Mouse (Mus musculus) R1 (cell line): Measurements from ENCODE around the gene Serpina10.
"Not testable (repeated sequence)": the region's sequence is repeated elsewhere in the genome, so short reads cannot be mapped to it uniquely, and the experiment has no call there.

Experiments used
- DNase-seq: peaks from one replicate; pipeline ENCODE4 v3.0.0-alpha.2; 2018; ENCODE audit warnings: low read depth, low spot score

The Serpina10 gene

GRCm38 (mm10) chr12:103631203-103631612 is at the start of gene Serpina10:
Gene Serpina10, minus strand, starts transcription at chr12:103631444.
- DNase-seq = no peak

DNA sequence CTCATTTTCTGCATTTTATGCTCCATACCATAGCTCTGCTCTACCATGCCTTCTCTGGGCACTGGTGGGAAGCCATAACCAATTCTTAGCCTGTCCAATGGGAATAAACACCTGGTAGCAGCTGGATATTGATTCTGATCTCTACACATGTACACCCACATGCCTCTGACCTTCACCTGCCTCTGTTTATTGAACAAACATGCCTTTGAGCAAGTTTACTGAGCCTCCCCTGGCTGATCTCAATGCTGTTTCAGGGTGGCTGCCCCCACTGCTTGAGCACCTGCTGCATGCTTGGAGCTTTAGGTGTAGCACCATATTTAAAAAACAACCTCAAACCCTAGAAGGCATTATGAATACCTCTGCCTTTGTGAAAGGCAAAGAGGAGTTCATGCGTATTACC is 48.6 kb upstream of the Serpina10 start:
- not testable (repeated sequence) for DNase-seq

GRCm38 (mm10) chr12:103676039-103676438 is 44.8 kb upstream of the Serpina10 start, which contains the start of gene Serpina16:
Gene Serpina16, minus strand, starts transcription at chr12:103676139.
- DNase-seq = no peak

DNA sequence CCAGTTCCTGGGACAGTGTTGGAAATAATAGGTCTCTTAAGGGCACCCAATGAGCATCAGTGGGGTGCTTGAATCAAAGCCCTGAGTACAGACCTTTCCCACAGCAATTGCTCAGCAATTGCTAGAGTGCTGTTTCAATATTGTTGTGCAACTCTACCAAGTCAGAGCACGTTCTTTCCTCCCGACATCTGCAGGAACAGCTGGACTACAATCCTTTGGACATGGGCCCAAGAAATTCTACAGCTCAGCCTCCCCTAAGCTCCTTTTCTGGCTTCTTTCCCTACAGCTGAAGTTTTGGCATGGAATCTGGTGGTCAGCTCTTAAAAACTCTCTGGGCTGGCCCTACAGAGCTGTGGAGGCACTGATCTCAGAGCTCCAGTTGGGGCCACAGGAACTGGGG is 41.9 kb upstream of the Serpina10 start:
- DNase-seq = no peak

GRCm38 (mm10) chr12:103671483-103671882 is 40.2 kb upstream of the Serpina10 start:
- no peak for DNase-seq

DNA sequence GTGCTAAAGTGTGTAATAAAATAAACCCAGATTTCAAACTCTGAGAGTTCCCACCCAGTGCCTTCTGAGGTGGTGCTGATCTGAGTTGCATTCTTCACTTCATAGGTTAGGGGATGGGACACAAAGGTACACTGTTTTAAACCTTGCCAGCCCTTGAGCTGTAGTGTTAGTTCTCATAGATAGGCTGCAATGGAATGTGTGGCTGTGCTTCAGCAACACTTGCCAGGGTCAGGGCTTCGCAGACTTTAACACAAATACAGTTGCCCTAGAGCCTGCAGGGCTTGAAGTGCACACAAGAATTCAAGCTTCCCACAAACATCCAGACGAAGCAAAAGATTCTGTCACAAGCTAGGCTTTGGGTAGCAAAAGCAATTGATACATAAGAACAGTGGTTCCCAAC is 39.7 kb upstream of the Serpina10 start:
- no peak for DNase-seq

GRCm38 (mm10) chr12:103670344-103670743 is 39.1 kb upstream of the Serpina10 start:
- DNase-seq = no peak

GRCm38 (mm10) chr12:103665286-103665685 is 34.0 kb upstream of the Serpina10 start:
- DNase-seq = no peak

GRCm38 (mm10) chr12:103662053-103662452 is 30.8 kb upstream of the Serpina10 start:
- DNase-seq = not testable (repeated sequence)

- no peak for DNase-seq
These were observed 28.8 kb upstream of the Serpina10 start for GRCm38 (mm10) chr12:103660076-103660475.

- DNase-seq = no peak
These were observed 27.9 kb upstream of the Serpina10 start for GRCm38 (mm10) chr12:103659171-103659570.

- no peak for DNase-seq
These were observed 26.7 kb upstream of the Serpina10 start for GRCm38 (mm10) chr12:103657991-103658390.

GRCm38 (mm10) chr12:103656848-103657626 is 25.8 kb upstream of the Serpina10 start, which contains the start of gene Serpina6:
Gene Serpina6, minus strand, starts transcription at chr12:103657212.
- DNase-seq = no peak

DNA sequence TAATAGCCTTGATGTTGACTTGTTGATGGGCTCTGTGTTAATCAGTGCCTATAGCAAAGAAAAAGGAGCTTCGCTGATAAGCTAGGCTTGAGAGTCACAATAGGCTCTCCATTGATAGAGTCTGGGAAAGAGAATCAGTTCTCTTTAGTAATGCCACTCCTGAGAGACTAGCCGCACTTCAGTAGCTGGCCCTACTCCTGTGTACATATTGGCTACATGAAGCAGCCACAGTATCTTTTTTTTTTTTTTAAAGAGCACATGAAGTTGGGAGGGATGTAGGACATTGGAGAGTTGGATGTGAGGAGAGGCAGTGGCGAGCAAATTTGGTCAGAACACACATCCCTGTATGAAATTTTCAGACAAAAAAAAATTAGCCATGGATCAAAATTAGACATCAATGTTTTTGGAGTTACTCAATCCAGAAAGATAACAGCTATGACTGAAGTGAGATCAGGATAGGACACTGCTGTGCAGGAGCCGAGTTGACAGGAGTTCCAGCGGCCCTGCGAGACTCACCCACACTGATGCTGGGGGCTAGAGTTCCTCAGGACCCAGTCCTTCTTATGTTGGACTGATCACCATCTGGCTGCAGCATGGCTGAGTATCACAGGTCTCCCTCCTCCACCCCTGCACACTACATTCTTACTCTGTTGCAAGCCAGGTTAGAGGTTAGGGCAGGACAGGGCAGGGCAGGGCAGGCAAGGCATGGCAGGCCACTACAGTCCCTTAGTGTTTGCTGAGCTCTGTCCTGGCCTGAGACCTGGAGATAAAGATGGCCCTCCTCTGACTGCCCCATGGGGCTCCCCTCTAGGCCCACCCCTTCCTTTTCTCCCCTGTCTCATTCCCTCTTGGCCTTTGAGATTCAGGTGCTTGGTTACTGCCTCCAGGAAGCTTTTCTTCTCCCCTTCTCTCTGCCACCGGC is 24.1 kb upstream of the Serpina10 start:
- DNase-seq = no peak

DNA sequence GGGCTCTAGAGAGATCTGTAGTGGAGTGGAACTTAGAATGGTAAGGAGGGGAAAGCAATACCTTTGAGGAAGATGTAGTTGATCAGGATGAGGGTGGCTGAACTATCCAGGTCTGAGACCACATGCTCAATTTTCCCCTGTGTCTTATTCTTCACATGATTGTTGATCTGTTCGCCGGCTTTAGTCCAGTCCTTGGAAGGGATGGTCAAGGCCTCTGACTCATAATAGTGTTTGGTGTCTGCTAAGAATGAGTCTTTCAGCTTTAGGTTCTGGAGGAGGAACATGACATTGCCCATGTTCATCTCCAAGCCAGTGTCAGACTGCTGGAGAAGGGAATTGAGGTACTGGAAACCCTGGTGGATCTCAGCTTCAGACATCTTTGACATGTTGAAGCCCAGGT is 22.6 kb upstream of the Serpina10 start:
- DNase-seq = no peak

GRCm38 (mm10) chr12:103646314-103646713 is 15.1 kb upstream of the Serpina10 start:
- DNase-seq = no peak

DNA sequence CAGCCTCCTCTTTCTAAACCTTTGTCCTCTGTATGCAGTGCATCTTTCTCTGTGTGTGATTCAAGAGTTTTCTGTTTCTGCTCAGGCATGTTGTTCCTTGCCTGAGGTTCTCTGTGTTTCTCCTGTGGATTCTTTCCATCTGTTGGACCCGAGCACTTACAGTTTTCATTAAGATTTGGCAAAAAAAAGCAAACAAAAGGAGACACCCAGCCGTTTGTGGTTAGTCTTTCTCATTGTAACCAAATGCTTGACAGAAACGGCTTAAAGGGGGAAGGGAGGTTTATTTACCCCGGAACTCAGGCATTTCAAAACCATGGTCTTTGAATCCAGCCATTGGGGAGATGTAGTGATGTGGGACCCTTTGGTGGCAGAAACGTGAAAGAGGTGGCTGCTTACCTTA is 13.4 kb upstream of the Serpina10 start:
- no peak for DNase-seq

- DNase-seq = no peak
These were observed 12.6 kb upstream of the Serpina10 start for GRCm38 (mm10) chr12:103643818-103644217.

- DNase-seq = peak; percentile 63
These were observed 12.1 kb upstream of the Serpina10 start for GRCm38 (mm10) chr12:103643336-103643735.

- DNase-seq = no peak
These were observed 4.6 kb upstream of the Serpina10 start for GRCm38 (mm10) chr12:103635846-103636245.

DNA sequence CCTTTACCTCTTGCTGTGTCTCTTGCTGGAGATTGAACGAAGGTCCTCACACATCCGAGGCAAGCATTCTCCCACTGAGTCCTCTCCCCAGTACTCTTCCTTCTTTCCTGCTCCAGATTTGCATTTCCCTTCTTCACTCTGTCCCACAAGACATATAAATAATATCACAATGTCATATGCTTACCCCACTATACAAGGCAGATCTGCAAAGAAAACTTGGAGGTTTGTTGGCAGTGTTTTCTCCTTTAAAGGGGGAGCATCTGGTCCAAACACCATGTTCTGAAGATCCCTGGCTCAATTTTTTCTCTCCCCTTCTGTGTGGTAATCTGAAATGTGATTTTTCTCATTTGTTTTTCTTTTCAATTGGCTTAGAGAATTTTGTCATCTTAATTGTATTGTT is 3.2 kb upstream of the Serpina10 start:
- no peak for DNase-seq

DNA sequence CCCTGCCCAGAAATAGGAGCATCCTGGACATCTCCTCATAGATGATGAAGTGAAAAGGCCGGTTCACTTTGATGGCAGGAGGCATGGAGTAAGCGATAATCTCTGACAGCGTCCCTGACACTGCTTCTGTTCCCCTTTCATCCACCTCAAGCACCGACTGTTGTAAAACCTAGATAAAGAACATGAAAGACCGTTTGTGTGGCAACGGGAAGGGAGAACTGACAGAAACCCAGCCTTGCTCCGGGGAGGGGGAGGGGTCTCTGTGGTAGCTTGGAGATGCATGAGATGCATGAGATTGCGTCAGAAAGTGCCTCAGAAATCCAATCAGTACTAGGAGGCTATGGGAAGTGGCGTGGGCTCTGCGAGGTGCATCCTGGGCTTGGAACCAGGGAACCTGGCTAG is 14.4 kb downstream of the Serpina10 start:
- no peak for DNase-seq
